Mouse (Mus musculus) olfactory bulb, adult 2 months (tissue): Measurements from ENCODE around the gene Gm45808.

Source experiments
- CTCF ChIP-seq: fragments of 200-500 bp; IDR thresholded peaks from 2 replicates; pipeline ENCODE4 v1.5.1; 2012; ENCODE audit warnings: low read depth, mild to moderate bottlenecking, low read length, moderate library complexity; ENCODE audit not compliant: insufficient read depth
- POLR2A ChIP-seq: fragments of 200-500 bp; IDR thresholded peaks from 2 replicates; pipeline ENCODE4 v1.6.1; 2012; ENCODE audit warnings: mild to moderate bottlenecking, low read depth, low read length, moderate library complexity; ENCODE audit not compliant: insufficient read depth

- TF ChIP-seq CTCF (no peak), POLR2A (no peak)
Observed at GRCm38 (mm10) chr7:45476453-45476852, 10.2 kb downstream of the Gm45808 start.
